Mouse (Mus musculus) ES-E14 (cell line): ENCODE data around the gene Slc26a1. TPM values are rescaled to one million over a fixed set of nuclear protein-coding genes. Genes with fewer than 3 reads are reported as not detected.

Experiments used
- DNase-seq: peaks from one replicate; pipeline ENCODE4 v3.0.0-alpha.2; 2013; ENCODE audit warnings: low read depth, low spot score
- H3K27ac ChIP-seq: 2 replicates; pipeline ENCODE4 v1.5.1; 2012; ENCODE audit warnings: low read depth, mild to moderate bottlenecking, low read length, moderate library complexity, mixed read lengths; ENCODE audit not compliant: poor library complexity, insufficient read depth, severe bottlenecking
- H3K36me3 ChIP-seq: 2 replicates; pipeline ENCODE4 v1.6.1; 2012; ENCODE audit warnings: mild to moderate bottlenecking, low read length, moderate library complexity, mixed read lengths; ENCODE audit not compliant: control insufficient read depth, poor library complexity, insufficient read depth, severe bottlenecking
- H3K4me1 ChIP-seq, 2 experiments: fragments of 150-350 bp in 1 of 2; sonication (generic) in 1 of 2; 2 replicates each; pipeline ENCODE4 v1.6.1; 2012; ENCODE audit warnings: low read length in 2 of 2, mild to moderate bottlenecking in 1 of 2, mixed read lengths in 1 of 2; ENCODE audit not compliant: control insufficient read depth in 2 of 2, insufficient read depth in 2 of 2, poor library complexity in 1 of 2
- H3K4me3 ChIP-seq, 2 experiments: fragments of 150-350 bp in 1 of 2; sonication (generic) in 1 of 2; 2 replicates each; pipeline ENCODE4 v1.5.1; 2012; ENCODE audit warnings: low read length in 2 of 2, low read depth in 1 of 2, mild to moderate bottlenecking in 1 of 2, mixed read lengths in 1 of 2; ENCODE audit not compliant: insufficient read depth in 1 of 2, poor library complexity in 1 of 2, severe bottlenecking in 1 of 2
- H3K9ac ChIP-seq: 2 replicates; pipeline ENCODE4 v1.6.1; 2012; ENCODE audit warnings: low read depth, mild to moderate bottlenecking, low read length, mixed read lengths; ENCODE audit not compliant: poor library complexity, insufficient read depth, severe bottlenecking
- H3K9me3 ChIP-seq: fragments of 150-350 bp; sonication (generic); 2 replicates; pipeline ENCODE4 v1.6.1; 2012; ENCODE audit warnings: low read depth, mild to moderate bottlenecking, low read length; ENCODE audit not compliant: control insufficient read depth, insufficient read depth
- CHD2 ChIP-seq: IDR thresholded peaks from 2 replicates; pipeline ENCODE4 v1.6.1; 2014; ENCODE audit warnings: mild to moderate bottlenecking, low read depth, low read length, inconsistent platforms
- HCFC1 ChIP-seq: IDR thresholded peaks from 2 replicates; pipeline ENCODE4 v1.6.1; 2012; ENCODE audit warnings: low read length, inconsistent platforms, borderline replicate concordance; ENCODE audit not compliant: insufficient read depth
- MAFK ChIP-seq: IDR thresholded peaks from 2 replicates; pipeline ENCODE4 v1.6.1; 2014; ENCODE audit warnings: mild to moderate bottlenecking, low read depth, low read length, inconsistent platforms; ENCODE audit not compliant: insufficient read depth
- ZC3H11A ChIP-seq: IDR thresholded peaks from 2 replicates; pipeline ENCODE4 v1.6.1; 2012; ENCODE audit warnings: low read depth, mild to moderate bottlenecking, inconsistent platforms, low read length, borderline replicate concordance
- ZNF384 ChIP-seq: IDR thresholded peaks from 2 replicates; pipeline ENCODE4 v1.6.1; 2012; ENCODE audit warnings: low read depth, low read length, inconsistent platforms
- in situ Hi-C, 2 experiments: fragments of 600-800 bp; cut with MboI; formaldehyde crosslinking; loops; one replicate each; pipeline ENCODE4 v1.15.1; 2025; ENCODE audit warnings: low sequenced_read_pairs in 2 of 2, inconsistent platforms in 1 of 2; ENCODE audit not compliant: unreplicated experiment in 2 of 2
- total RNA-seq: library from RNA; depleted of rRNA; stranded (reverse); fragments of 300-350 nt; gene quantifications from 2 replicates; pipeline ENCODE4 v1.2.3, GENCODE M21; 2012

Slc26a1 gene
- total RNA-seq, 1 experiment: 0.27 TPM

DNA sequence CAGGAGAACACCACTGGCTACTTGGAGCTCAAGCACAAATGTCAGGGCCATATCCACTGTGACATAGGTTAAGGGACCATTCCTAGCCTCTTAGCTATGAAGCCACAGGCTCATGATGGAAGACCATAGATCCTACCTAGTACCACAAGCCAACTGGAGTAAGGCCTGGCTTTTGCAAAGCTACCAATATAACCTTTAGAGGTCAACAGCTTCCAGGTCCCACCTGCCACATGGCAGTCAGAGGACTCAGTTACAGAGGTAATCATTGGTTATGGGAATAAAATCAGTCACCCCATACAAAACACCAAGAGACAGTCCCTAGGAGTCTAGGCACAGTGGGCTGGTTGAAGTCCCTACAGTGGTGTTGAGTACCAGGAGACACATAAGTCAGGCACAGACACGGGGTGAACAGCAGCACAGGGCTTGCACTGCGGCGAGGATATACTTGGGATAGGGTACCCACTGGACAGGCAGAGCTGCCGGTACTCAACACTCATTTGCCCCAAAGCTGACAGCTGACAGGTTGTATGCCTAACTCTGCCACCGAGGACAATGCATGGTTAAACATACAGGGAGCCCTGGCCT, 24.1 kb downstream of the Slc26a1 start:
- no peak for DNase-seq
- Histone ChIP-seq H3K4me1 (no peaks in the 10 kb centered on the region), H3K36me3 (peaks cover 45% of the 10 kb centered on the region), H3K4me3 (no peak overlapping the region), H3K9ac (no peak overlapping the region), H3K27ac (no peak overlapping the region), H3K9me3 (no peaks in the 10 kb centered on the region)
- TF ChIP-seq CHD2 (no peak), ZNF384 (no peak), MAFK (no peak), HCFC1 (no peak), ZC3H11A (no peak)
- in situ Hi-C loops: no loop called here

GRCm38 (mm10) chr5:108650341-108650740, 25.0 kb downstream of the Slc26a1 start:
- Histone ChIP-seq H3K9ac (no peak overlapping the region), H3K4me3 (no peak overlapping the region), H3K4me1 (no peaks in the 10 kb centered on the region), H3K9me3 (no peaks in the 10 kb centered on the region), H3K36me3 (peaks cover 39% of the 10 kb centered on the region), H3K27ac (no peak overlapping the region)
- no peak for DNase-seq
- TF ChIP-seq ZC3H11A (no peak), MAFK (no peak), CHD2 (no peak), ZNF384 (no peak), HCFC1 (no peak)
- in situ Hi-C loops: no loop called here

DNA sequence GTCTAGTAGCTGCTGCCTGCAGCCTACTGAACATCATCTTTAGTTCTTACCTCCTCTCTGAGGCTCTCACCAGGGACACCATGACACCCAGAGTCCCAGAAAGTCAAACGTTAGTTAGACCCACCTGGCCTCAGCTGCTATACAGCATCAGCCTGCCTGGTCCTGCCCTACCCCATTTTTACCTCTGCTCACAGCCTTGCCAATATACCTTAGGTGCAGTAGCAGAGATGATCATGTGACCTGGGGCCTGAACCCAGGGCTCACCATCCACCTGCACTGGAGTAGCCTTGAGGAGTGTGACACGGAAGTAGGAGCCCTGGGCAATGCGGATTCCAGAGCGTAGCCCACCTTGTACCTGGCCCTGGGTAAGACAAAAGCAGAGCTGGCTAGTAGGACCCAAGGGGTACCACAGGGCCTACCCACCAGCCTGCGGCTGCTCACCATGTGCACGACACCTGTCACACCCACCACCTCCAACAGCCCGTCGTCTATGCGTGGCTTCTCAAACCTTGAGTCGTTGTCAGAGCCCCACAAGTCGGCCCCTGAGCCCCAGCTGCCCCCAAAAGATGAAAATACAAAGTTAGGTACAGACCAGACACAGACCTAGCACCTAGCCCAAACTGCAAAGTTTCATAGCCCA, 26.3 kb downstream of the Slc26a1 start:
- no peak for DNase-seq
- TF ChIP-seq HCFC1 (no peak), CHD2 (no peak), ZNF384 (no peak), MAFK (no peak), ZC3H11A (no peak)
- in situ Hi-C loops: no loop called here
- Histone ChIP-seq H3K9me3 (no peaks in the 10 kb centered on the region), H3K4me1 (no peaks in the 10 kb centered on the region), H3K36me3 (peaks cover 33% of the 10 kb centered on the region), H3K4me3 (no peak overlapping the region), H3K9ac (no peak overlapping the region), H3K27ac (no peak overlapping the region; the same call in 1 of the 2 replicates)

GRCm38 (mm10) chr5:108647820-108648465, 27.4 kb downstream of the Slc26a1 start:
- peaks cover 23% of the 10 kb centered on the region for H3K36me3 ChIP-seq

More at GRCm38 (mm10) chr5:108647820-108648465, 27.4 kb downstream of the Slc26a1 start:
- in situ Hi-C loops: no loop called here
- TF ChIP-seq ZC3H11A (no peak), HCFC1 (no peak), ZNF384 (no peak), MAFK (no peak), CHD2 (no peak)
- Histone ChIP-seq H3K27ac (no peak overlapping the region), H3K4me1 (no peaks in the 10 kb centered on the region), H3K4me3 (no peak overlapping the region), H3K9me3 (no peaks in the 10 kb centered on the region), H3K9ac (no peak overlapping the region)
- no peak for DNase-seq
